Mouse (Mus musculus): ENCODE results near the gene Pitpnm1. TPM values are rescaled to one million over a fixed set of nuclear protein-coding genes. Genes with fewer than 3 reads are reported as not detected.

Gene Pitpnm1
- polyA plus RNA-seq, 1 experiment from 2014 or later = 87.3 TPM

DNA sequence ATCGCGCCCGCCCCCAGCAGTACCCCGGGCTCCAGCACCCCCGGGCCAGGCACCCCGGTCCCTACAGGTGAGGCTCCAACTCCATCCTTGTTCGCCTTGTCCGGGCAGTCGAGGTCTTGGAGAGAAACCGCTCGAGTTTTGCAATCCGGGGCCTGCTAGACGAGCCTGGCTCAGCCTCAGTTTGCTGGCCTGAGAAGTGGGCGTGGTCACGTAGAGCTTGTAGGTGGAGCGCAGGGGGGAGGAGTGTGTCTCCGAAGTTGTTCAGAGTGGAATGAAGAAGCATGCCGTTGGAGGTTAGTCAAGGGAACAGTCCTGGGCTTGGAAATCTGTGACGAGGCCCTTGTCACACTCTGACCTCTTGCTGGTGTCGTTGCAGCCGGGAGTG is 2.4 kb upstream of the Pitpnm1 start:
- ATAC-seq = no peak; the same call in 1 of the 2 replicates
- Histone ChIP-seq H3K4me1 (ENCODE audit: control insufficient read depth, insufficient read depth, low read depth, low read length) (peaks cover 49% of the 10 kb centered on the region), H3K9ac (ENCODE audit: low read depth, low read length) (peak overlapping the region; percentile 63)

GRCm38 (mm10) chr19:4098426-4098825 is 1.4 kb upstream of the Pitpnm1 start:
- Histone ChIP-seq H3K9ac (ENCODE audit: low read depth, low read length) (no peak overlapping the region), H3K4me3 (ENCODE audit: low read length) (no peak overlapping the region), H3K4me1 (ENCODE audit: control insufficient read depth, insufficient read depth, low read depth, low read length) (peaks cover 49% of the 10 kb centered on the region), H3K4me2 (ENCODE audit: low read length) (no peak overlapping the region), H3K9me3 (ENCODE audit: control insufficient read depth, low read length) (no peaks in the 10 kb centered on the region), H3K27ac (ENCODE audit: low read depth, low read length) (no peak overlapping the region), H3K27me3 (replicated peaks; ENCODE audit: control insufficient read depth, insufficient read depth, low read length) (no peaks in the 10 kb centered on the region), H3K36me3 (ENCODE audit: control insufficient read depth, insufficient read depth, low read length) (no peaks in the 10 kb centered on the region)
- ATAC-seq = no peak
- 94% methylated on average over 13 of the region's 13 CpGs for WGBS

More for the DNA sequence above, 2.4 kb upstream of the Pitpnm1 start:
- Histone ChIP-seq H3K27ac (ENCODE audit: low read depth, low read length) (peak overlapping the region; percentile 58), H3K4me3 (ENCODE audit: low read length) (peak overlapping the region; percentile 60), H3K27me3 (replicated peaks; ENCODE audit: control insufficient read depth, insufficient read depth, low read length) (no peaks in the 10 kb centered on the region), H3K9me3 (ENCODE audit: control insufficient read depth, low read length) (no peaks in the 10 kb centered on the region), H3K4me2 (ENCODE audit: low read length) (peak overlapping the region; percentile 82), H3K36me3 (ENCODE audit: control insufficient read depth, insufficient read depth, low read length) (no peaks in the 10 kb centered on the region)
- WGBS = under 1% methylated on average over 20 of the region's 21 CpGs

- H3K36me3 ChIP-seq (ENCODE audit: control insufficient read depth, insufficient read depth, low read length) = no peaks in the 10 kb centered on the region
- H3K27me3 ChIP-seq (replicated peaks; ENCODE audit: control insufficient read depth, insufficient read depth, low read length) = no peaks in the 10 kb centered on the region
- no peaks in the 10 kb centered on the region for H3K9me3 ChIP-seq (ENCODE audit: control insufficient read depth, low read length)
- WGBS = 19% methylated on average over 9 of the region's 9 CpGs
- H3K9ac ChIP-seq (ENCODE audit: low read depth, low read length) = no peak overlapping the region
- peaks cover 49% of the 10 kb centered on the region for H3K4me1 ChIP-seq (ENCODE audit: control insufficient read depth, insufficient read depth, low read depth, low read length)
- peak overlapping the region; percentile 24; the same call in 1 of the 2 replicates for H3K27ac ChIP-seq (ENCODE audit: low read depth, low read length)
- peak overlapping the region; percentile 22 for H3K4me2 ChIP-seq (ENCODE audit: low read length)
- no peak overlapping the region for H3K4me3 ChIP-seq (ENCODE audit: low read length)
- no peak for ATAC-seq
These were observed 742 bp upstream of the Pitpnm1 start for GRCm38 (mm10) chr19:4099056-4099455.

GRCm38 (mm10) chr19:4100718-4101261 is 992 bp downstream of the Pitpnm1 start:
- ATAC-seq = 0 out of 2 replicates have a peak, but pooled peaks have one; percentile 2
- Histone ChIP-seq H3K4me2 (ENCODE audit: low read length) (peak overlapping the region; percentile 78), H3K4me3 (ENCODE audit: low read length) (peak overlapping the region; percentile 67), H3K9me3 (ENCODE audit: control insufficient read depth, low read length) (no peaks in the 10 kb centered on the region), H3K27me3 (replicated peaks; ENCODE audit: control insufficient read depth, insufficient read depth, low read length) (no peaks in the 10 kb centered on the region), H3K36me3 (ENCODE audit: control insufficient read depth, insufficient read depth, low read length) (0 out of 2 replicates have a peak, but pooled peaks cover 4% of the 10 kb centered on the region), H3K4me1 (ENCODE audit: control insufficient read depth, insufficient read depth, low read depth, low read length) (peaks cover 49% of the 10 kb centered on the region), H3K27ac (ENCODE audit: low read depth, low read length) (peak overlapping the region; percentile 70), H3K9ac (ENCODE audit: low read depth, low read length) (peak overlapping the region; percentile 80)
- WGBS = under 1% methylated on average over 29 of the region's 52 CpGs

DNA sequence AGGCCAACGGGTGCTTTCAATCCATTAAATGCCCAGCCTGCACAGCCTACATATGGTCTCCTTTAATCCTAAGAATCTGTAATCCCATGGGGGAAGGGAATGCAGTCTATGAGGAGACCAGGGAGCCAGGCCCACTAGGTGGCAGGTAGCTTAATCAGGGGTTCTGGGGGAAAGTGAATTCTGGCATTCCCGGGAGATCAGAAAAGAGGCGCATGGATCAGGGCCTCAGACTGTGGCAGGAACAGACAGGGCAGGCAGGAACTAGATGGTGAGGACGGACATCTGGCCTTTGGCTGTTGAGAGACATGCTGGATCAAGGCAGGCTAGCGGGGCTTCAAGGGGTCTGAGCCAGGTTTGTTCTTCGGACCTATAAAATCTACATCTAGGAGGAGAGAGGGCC is 1.7 kb downstream of the Pitpnm1 start:
- H3K4me2 ChIP-seq (ENCODE audit: low read length) = peak overlapping the region; percentile 78
- H3K9me3 ChIP-seq (ENCODE audit: control insufficient read depth, low read length) = no peaks in the 10 kb centered on the region
- peak overlapping the region; percentile 70; the same call in 1 of the 2 replicates for H3K27ac ChIP-seq (ENCODE audit: low read depth, low read length)
- peaks cover 4% of the 10 kb centered on the region; the same call in 1 of the 2 replicates for H3K36me3 ChIP-seq (ENCODE audit: control insufficient read depth, insufficient read depth, low read length)
- 55% methylated on average over 6 of the region's 6 CpGs for WGBS
- no peak for ATAC-seq
- no peaks in the 10 kb centered on the region for H3K27me3 ChIP-seq (replicated peaks; ENCODE audit: control insufficient read depth, insufficient read depth, low read length)
- peak overlapping the region; percentile 80 for H3K9ac ChIP-seq (ENCODE audit: low read depth, low read length)
- H3K4me3 ChIP-seq (ENCODE audit: low read length) = peak overlapping the region; percentile 67
- H3K4me1 ChIP-seq (ENCODE audit: control insufficient read depth, insufficient read depth, low read depth, low read length) = peaks cover 43% of the 10 kb centered on the region

GRCm38 (mm10) chr19:4102049-4102448 is 2.3 kb downstream of the Pitpnm1 start:
- H3K27me3 ChIP-seq (replicated peaks; ENCODE audit: control insufficient read depth, insufficient read depth, low read length) = no peaks in the 10 kb centered on the region
- peaks cover 8% of the 10 kb centered on the region; the same call in 1 of the 2 replicates for H3K36me3 ChIP-seq (ENCODE audit: control insufficient read depth, insufficient read depth, low read length)
- no peak for ATAC-seq
- no peak overlapping the region for H3K9ac ChIP-seq (ENCODE audit: low read depth, low read length)
- 75% methylated on average over 2 of the region's 2 CpGs for WGBS
- H3K4me2 ChIP-seq (ENCODE audit: low read length) = peak overlapping the region; percentile 78
- no peak overlapping the region for H3K27ac ChIP-seq (ENCODE audit: low read depth, low read length)
- H3K4me1 ChIP-seq (ENCODE audit: control insufficient read depth, insufficient read depth, low read depth, low read length) = peaks cover 42% of the 10 kb centered on the region
- peak overlapping the region; percentile 67; the same call in 1 of the 2 replicates for H3K4me3 ChIP-seq (ENCODE audit: low read length)
- H3K9me3 ChIP-seq (ENCODE audit: control insufficient read depth, low read length) = no peaks in the 10 kb centered on the region

DNA sequence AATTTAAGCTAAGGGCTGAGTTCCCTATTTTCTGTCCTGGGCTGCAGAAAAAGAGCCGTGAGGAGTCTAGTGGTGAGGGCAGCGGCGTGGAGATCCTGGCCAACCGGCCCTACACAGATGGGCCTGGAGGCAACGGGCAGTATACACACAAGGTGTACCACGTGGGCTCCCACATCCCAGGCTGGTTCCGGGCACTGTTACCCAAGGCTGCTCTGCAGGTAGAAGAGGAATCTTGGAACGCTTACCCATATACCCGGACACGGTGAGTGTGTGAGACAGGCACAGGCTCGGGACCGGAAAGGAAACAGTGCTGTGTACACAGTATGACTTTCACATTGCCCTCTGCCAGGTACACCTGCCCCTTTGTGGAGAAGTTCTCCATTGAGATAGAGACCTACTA is 2.8 kb downstream of the Pitpnm1 start:
- H3K9me3 ChIP-seq (ENCODE audit: control insufficient read depth, low read length) = no peaks in the 10 kb centered on the region
- no peaks in the 10 kb centered on the region for H3K27me3 ChIP-seq (replicated peaks; ENCODE audit: control insufficient read depth, insufficient read depth, low read length)
- H3K27ac ChIP-seq (ENCODE audit: low read depth, low read length) = no peak overlapping the region
- no peak overlapping the region for H3K9ac ChIP-seq (ENCODE audit: low read depth, low read length)
- 95% methylated on average over 12 of the region's 12 CpGs for WGBS
- no peak overlapping the region for H3K4me2 ChIP-seq (ENCODE audit: low read length)
- H3K36me3 ChIP-seq (ENCODE audit: control insufficient read depth, insufficient read depth, low read length) = peaks cover 8% of the 10 kb centered on the region; the same call in 1 of the 2 replicates
- ATAC-seq = no peak
- no peak overlapping the region for H3K4me3 ChIP-seq (ENCODE audit: low read length)
- H3K4me1 ChIP-seq (ENCODE audit: control insufficient read depth, insufficient read depth, low read depth, low read length) = peaks cover 39% of the 10 kb centered on the region

GRCm38 (mm10) chr19:4103294-4103693 is 3.5 kb downstream of the Pitpnm1 start:
- H3K27me3 ChIP-seq (replicated peaks; ENCODE audit: control insufficient read depth, insufficient read depth, low read length) = no peaks in the 10 kb centered on the region
- ATAC-seq = no peak
- 91% methylated on average over 18 of the region's 18 CpGs for WGBS
- H3K4me2 ChIP-seq (ENCODE audit: low read length) = no peak overlapping the region
- H3K4me3 ChIP-seq (ENCODE audit: low read length) = no peak overlapping the region
- peaks cover 35% of the 10 kb centered on the region for H3K4me1 ChIP-seq (ENCODE audit: control insufficient read depth, insufficient read depth, low read depth, low read length)
- no peak overlapping the region for H3K9ac ChIP-seq (ENCODE audit: low read depth, low read length)
- no peaks in the 10 kb centered on the region for H3K9me3 ChIP-seq (ENCODE audit: control insufficient read depth, low read length)
- H3K27ac ChIP-seq (ENCODE audit: low read depth, low read length) = no peak overlapping the region
- peaks cover 8% of the 10 kb centered on the region; the same call in 1 of the 2 replicates for H3K36me3 ChIP-seq (ENCODE audit: control insufficient read depth, insufficient read depth, low read length)

- Histone ChIP-seq H3K9ac (ENCODE audit: low read depth, low read length) (no peak overlapping the region), H3K4me3 (ENCODE audit: low read length) (no peak overlapping the region), H3K4me2 (ENCODE audit: low read length) (no peak overlapping the region), H3K27me3 (replicated peaks; ENCODE audit: control insufficient read depth, insufficient read depth, low read length) (no peaks in the 10 kb centered on the region), H3K36me3 (ENCODE audit: control insufficient read depth, insufficient read depth, low read length) (peaks cover 11% of the 10 kb centered on the region; the same call in 1 of the 2 replicates), H3K9me3 (ENCODE audit: control insufficient read depth, low read length) (no peaks in the 10 kb centered on the region), H3K4me1 (ENCODE audit: control insufficient read depth, insufficient read depth, low read depth, low read length) (peaks cover 31% of the 10 kb centered on the region), H3K27ac (ENCODE audit: low read depth, low read length) (no peak overlapping the region)
- ATAC-seq = no peak
- 72% methylated on average over 3 of the region's 3 CpGs for WGBS
These were observed 4.0 kb downstream of the Pitpnm1 start for GRCm38 (mm10) chr19:4103792-4104191.
